Mouse (Mus musculus) embryonic facial prominence, embryonic 11.5 days (tissue): Measurements from ENCODE around the gene Primpol. TPM values are rescaled to one million over a fixed set of nuclear protein-coding genes. Genes with fewer than 3 reads are reported as not detected.

Experiments used
- ATAC-seq: fragments of 200-750 bp; cut with Nextera tagmentation; replicated peaks from 2 replicates; pipeline ENCODE4 v1.8.0; 2017; ENCODE audit warnings: low read depth; ENCODE audit not compliant: insufficient number of reproducible peaks, low FRiP score, low TSS enrichment
- DNase-seq: peaks from one replicate; pipeline ENCODE4 v3.0.0-alpha.2; 2015; ENCODE audit warnings: low spot score
- H3K27ac ChIP-seq: fragments of 300-500 bp; sonication (generic); replicated peaks from 2 replicates; pipeline ENCODE4 v1.5.1; 2014; ENCODE audit warnings: mild to moderate bottlenecking, low read depth, low read length, control low read depth
- H3K27me3 ChIP-seq: fragments of 300-500 bp; sonication (generic); 2 replicates; pipeline ENCODE4 v1.6.1; 2014; ENCODE audit warnings: mild to moderate bottlenecking, low read length, moderate library complexity, mixed read lengths; ENCODE audit not compliant: control insufficient read depth, insufficient read depth
- H3K36me3 ChIP-seq: fragments of 300-500 bp; sonication (generic); replicated peaks from 2 replicates; pipeline ENCODE4 v1.6.1; 2014; ENCODE audit warnings: low read depth, mild to moderate bottlenecking, low read length, moderate library complexity, mixed read lengths; ENCODE audit not compliant: control insufficient read depth, insufficient read depth
- H3K4me1 ChIP-seq: fragments of 300-500 bp; sonication (generic); 2 replicates; pipeline ENCODE4 v1.6.1; 2014; ENCODE audit warnings: low read length, mixed read lengths; ENCODE audit not compliant: control insufficient read depth, insufficient read depth
- H3K4me2 ChIP-seq: fragments of 300-500 bp; sonication (generic); 2 replicates; pipeline ENCODE4 v1.6.1; 2014; ENCODE audit warnings: low read depth, mild to moderate bottlenecking, control low read depth, low read length, moderate library complexity
- H3K4me3 ChIP-seq: fragments of 300-500 bp; sonication (generic); 2 replicates; pipeline ENCODE4 v1.5.1; 2014; ENCODE audit warnings: low read depth, low read length, control low read depth
- H3K9ac ChIP-seq: fragments of 300-500 bp; sonication (generic); replicated peaks from 2 replicates; pipeline ENCODE4 v1.6.1; 2014; ENCODE audit warnings: mild to moderate bottlenecking, control low read depth, low read length
- H3K9me3 ChIP-seq: fragments of 300-500 bp; sonication (generic); replicated peaks from 2 replicates; pipeline ENCODE4 v1.6.1; 2016; ENCODE audit warnings: mild to moderate bottlenecking, low read length, inconsistent platforms, mixed read lengths; ENCODE audit not compliant: control insufficient read depth
- WGBS: fragments of 180-500 bp; shearing (Covaris S2); extraction: QIAGEN DNeasy Blood & Tissue Kit; methylation state at CpG from one replicate; pipeline ENCODE4 v1.1.7; 2014; 5-methylcytosine and 5-hydroxymethylcytosine counted together
- polyA plus RNA-seq: library from polyadenylated mRNA; unstranded; fragments of >200 nt; fragmentation: Nextera tagmentation; extraction: Ambion mirVana; gene quantifications from 2 replicates; pipeline ENCODE4 v1.2.1, GENCODE M21; 2014

The Primpol gene
- polyA plus RNA-seq, 1 experiment from 2014 or later, result 11.2 TPM

DNA sequence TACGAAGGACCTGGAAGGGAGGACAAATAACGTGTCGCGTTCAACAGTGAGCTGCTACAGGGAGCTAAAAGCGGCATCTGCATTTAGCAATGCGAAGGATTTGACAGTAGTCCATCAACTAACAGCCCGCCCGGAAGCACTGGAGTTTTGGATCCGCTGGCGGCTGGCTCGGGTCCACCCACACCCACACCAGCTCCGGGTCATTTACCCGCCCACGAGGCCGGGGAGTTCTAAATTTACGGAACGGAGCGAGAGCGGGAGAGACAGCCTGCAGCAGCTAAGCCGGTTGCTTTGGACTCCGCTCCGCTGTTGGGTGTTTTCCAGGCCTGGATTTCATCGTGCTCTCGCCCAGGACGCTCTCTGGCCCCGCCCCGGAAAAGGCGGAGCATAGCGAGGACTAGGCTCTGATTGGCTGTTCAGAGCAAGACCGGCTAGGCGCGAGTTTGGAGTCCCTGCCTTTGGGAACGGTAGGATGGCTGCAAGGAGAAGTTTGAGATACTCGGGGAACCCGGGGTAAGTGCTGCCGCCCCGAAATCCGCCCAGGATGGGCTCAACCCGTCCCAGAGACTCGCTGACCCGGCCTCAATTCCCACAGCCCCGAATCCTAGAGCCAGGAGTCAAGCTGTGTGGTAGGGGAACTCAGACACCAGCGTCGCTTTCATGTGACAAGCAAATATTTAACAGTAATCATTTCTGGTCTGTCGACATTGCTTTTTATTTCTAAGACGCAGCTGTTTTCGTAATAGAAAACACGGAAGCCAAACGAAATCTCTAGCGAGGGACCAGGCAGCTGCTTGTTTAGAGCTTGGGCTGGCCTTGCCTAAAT is 65.2 kb downstream of the Primpol start, which contains the start of gene Cenpu:
Gene Cenpu, plus strand, starts transcription at position 414 of the 826 bp plus-strand sequence.
- H3K4me3 ChIP-seq, result peak within 1 kb of the TSS; percentile 68
- no peaks in the 10 kb centered on the region for H3K9me3 ChIP-seq
- H3K27me3 ChIP-seq, result no peaks in the 10 kb centered on the region
- DNase-seq (peak; percentile 100), ATAC-seq (peak; percentile 97)
- H3K36me3 ChIP-seq, result no peaks in the 10 kb centered on the region; the same call in 1 of the 2 replicates
- peak within 1 kb of the TSS; percentile 53 for H3K4me2 ChIP-seq
- no peak within 1 kb of the TSS for H3K27ac ChIP-seq
- WGBS, result under 1% methylated on average over 50 of the region's 50 CpGs
- no peaks in the 10 kb centered on the region for H3K4me1 ChIP-seq
- peak within 1 kb of the TSS; percentile 65 for H3K9ac ChIP-seq

DNA sequence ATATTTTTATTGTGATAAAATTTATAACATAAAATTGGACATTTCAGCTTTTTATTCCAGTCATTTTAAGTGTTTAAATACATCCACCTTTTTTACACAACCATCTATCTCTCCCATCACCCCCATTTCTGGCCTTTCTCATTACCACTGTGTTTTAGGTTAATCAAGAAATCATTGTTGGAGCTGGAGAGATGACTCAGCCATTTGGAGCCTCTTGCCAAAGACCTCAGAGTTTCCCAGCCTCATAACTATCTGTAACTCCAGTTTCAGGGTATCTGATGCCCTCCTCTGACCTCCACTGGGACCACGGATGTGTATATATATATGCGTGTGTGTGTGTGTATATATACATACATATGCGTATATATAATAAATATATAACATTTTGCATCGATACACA is 66.0 kb downstream of the Primpol start:
- DNase-seq (no peak), ATAC-seq (no peak)
- H3K4me3 ChIP-seq, result peak overlapping the region; percentile 68; the same call in 1 of the 2 replicates
- no peaks in the 10 kb centered on the region for H3K4me1 ChIP-seq
- no peak overlapping the region for H3K9ac ChIP-seq
- no peak overlapping the region for H3K4me2 ChIP-seq
- 49% methylated on average over 4 of the region's 4 CpGs for WGBS
- no peaks in the 10 kb centered on the region for H3K9me3 ChIP-seq
- no peaks in the 10 kb centered on the region for H3K27me3 ChIP-seq
- H3K27ac ChIP-seq, result no peak overlapping the region
- no peaks in the 10 kb centered on the region for H3K36me3 ChIP-seq

DNA sequence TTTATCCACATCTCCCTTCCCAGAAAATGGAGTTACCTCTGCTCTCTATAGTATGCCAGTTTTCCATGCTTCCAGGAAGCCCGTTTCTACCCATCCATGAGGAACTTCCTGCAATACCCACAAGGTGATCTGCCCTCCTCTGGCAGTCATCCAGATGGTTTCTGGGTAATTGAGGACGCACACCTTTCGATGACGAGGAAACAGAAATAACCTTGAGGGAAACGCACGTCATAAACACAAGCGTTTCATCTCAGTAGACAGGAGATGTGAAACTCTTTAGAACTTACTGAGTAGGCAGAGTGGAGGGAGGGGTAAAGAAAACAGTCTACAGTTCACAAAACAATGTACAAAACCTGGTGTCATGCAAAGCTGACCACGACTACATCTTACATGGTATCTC is 67.0 kb downstream of the Primpol start:
- no peak overlapping the region for H3K9ac ChIP-seq
- H3K27me3 ChIP-seq, result no peaks in the 10 kb centered on the region
- no peak overlapping the region for H3K4me2 ChIP-seq
- ATAC-seq (no peak), DNase-seq (no peak)
- no peak overlapping the region for H3K27ac ChIP-seq
- 89% methylated on average over 8 of the region's 8 CpGs for WGBS
- no peaks in the 10 kb centered on the region for H3K9me3 ChIP-seq
- H3K36me3 ChIP-seq, result no peaks in the 10 kb centered on the region
- H3K4me3 ChIP-seq, result no peak overlapping the region
- H3K4me1 ChIP-seq, result no peaks in the 10 kb centered on the region

DNA sequence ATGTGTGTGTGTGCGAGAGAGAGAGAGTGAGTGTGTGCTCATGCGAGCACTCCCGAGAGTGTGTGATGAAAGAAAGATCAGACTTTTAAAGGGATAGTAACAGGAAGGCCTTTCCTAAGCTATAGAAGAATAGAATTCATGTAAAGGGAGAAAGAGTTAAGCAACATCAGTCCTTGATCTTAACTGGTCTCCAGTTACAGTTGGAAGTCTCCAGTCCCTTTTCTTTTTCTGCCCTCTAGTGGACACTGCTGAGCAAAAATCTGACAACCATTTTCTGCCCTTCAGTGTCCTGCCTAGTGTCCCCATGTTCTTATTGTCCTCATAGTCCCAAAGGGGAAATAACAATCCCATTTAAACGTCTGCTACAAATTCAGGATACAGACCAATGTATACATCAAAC is 69.8 kb downstream of the Primpol start:
- WGBS, result 51% methylated on average over 4 of the region's 4 CpGs
- Histone ChIP-seq H3K4me1 (no peaks in the 10 kb centered on the region), H3K9me3 (no peaks in the 10 kb centered on the region), H3K36me3 (no peaks in the 10 kb centered on the region), H3K4me3 (no peak overlapping the region), H3K27ac (no peak overlapping the region), H3K9ac (no peak overlapping the region), H3K4me2 (no peak overlapping the region), H3K27me3 (no peaks in the 10 kb centered on the region)
- ATAC-seq (no peak), DNase-seq (peak; percentile 83)

DNA sequence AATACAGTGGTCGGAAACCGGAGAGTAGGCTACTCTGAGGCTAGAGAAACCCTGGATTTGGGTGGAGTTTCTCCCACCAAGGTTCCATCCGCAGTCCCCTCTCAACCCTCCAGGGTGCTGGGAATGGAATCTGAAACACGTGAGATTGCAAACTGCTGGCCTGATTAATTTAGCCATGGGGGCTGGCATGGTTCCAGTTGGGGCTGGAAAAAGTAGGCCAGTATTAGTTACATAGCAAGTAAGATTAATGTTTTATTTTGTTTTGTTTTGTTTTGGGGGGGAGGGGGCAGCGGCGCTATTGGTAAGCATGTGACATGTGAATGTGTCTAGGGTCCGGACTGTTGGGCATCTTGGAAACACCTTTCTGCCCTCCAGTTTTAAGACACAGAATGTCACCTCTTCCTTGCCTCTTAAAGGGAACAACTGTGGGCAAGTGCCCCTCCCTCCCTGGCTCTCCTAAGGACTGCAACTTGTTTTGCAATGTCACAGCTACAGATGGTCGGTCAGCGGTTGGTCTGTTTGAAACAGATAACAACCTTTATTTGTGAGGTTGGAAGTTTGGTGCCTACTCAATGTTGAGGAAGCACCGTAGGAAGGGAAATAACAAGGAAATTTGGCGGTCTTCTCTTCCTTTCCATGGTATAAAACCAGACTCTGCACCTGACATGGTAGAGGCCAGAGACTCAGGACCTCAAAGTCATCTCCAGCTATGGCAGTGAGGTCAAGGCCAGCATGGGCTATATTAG is 70.4 kb downstream of the Primpol start:
- Histone ChIP-seq H3K9me3 (no peaks in the 10 kb centered on the region), H3K27ac (no peak overlapping the region), H3K27me3 (no peaks in the 10 kb centered on the region), H3K4me1 (no peaks in the 10 kb centered on the region), H3K4me2 (no peak overlapping the region), H3K36me3 (no peaks in the 10 kb centered on the region), H3K4me3 (no peak overlapping the region), H3K9ac (no peak overlapping the region)
- 81% methylated on average over 11 of the region's 11 CpGs for WGBS
- no peak for DNase-seq
- ATAC-seq, result no peak

DNA sequence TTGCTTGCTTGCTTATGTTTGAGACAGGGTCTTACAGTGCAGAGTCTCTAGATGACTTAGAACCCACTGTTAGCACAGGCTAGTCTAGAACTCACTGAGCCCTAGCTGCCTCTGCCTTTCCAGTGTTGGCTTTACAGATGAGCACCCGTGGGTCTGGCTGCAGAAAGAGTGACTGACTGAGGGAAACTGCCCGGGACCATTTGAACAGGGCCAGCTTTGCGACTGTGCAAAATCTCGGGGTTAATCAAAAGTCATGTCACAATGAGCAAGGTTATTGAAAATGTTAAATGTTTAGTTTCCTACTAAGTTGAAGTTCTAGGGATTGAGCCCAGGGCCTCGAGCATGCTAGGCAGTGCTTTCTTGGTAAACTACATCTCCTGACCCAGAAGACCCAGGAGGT is 71.2 kb downstream of the Primpol start:
- H3K9ac ChIP-seq, result no peak overlapping the region
- no peaks in the 10 kb centered on the region for H3K9me3 ChIP-seq
- ATAC-seq (no peak), DNase-seq (no peak)
- no peak overlapping the region for H3K4me2 ChIP-seq
- no peaks in the 10 kb centered on the region for H3K36me3 ChIP-seq
- H3K4me3 ChIP-seq, result no peak overlapping the region
- no peaks in the 10 kb centered on the region for H3K4me1 ChIP-seq
- no peak overlapping the region for H3K27ac ChIP-seq
- 86% methylated on average over 5 of the region's 5 CpGs for WGBS
- no peaks in the 10 kb centered on the region for H3K27me3 ChIP-seq

DNA sequence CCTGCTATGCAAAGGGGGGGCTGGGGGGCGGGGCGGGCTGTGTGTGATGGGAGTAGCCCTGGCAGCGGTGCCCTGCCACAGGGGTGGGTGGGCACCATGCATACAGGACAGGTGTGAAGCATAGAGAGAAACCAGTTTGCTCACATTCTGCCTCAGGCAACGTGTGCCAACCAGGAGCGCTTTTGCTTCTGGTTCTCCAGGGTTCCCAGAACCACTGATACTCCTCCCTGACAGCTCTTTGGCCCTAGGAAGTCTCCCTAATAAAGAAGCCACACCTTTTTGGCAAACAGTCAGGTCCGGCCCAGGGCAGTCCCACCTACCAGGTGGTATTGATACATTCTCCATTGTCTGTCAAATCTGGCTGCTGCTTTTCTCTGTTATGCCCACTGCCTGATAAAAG is 73.3 kb downstream of the Primpol start:
- Histone ChIP-seq H3K36me3 (no peaks in the 10 kb centered on the region), H3K4me2 (no peak overlapping the region), H3K27ac (no peak overlapping the region), H3K4me3 (no peak overlapping the region), H3K9ac (no peak overlapping the region), H3K9me3 (no peaks in the 10 kb centered on the region), H3K27me3 (no peaks in the 10 kb centered on the region), H3K4me1 (no peaks in the 10 kb centered on the region)
- ATAC-seq (no peak), DNase-seq (no peak)
- 82% methylated on average over 6 of the region's 6 CpGs for WGBS

DNA sequence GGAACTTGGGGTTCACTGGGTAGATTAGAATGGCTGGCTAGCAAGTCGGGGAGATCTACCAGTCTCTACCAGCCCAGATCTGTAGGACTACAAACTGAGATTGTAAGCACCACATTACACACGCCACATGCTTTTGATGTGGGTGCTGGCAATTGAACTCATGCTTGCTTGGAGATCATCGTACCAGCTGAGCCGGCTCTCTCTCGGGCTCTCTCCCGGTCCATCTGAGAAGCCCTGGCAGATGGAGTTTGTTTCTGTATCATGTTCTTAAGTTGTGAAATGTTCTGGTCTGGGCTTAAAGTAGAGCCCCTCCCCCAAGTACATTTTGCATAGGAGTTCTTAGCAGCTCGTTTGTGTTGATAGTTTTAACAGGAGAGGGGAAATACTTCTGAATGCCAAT is 73.8 kb downstream of the Primpol start:
- Histone ChIP-seq H3K4me3 (no peak overlapping the region), H3K36me3 (no peaks in the 10 kb centered on the region), H3K9ac (no peak overlapping the region), H3K27ac (no peak overlapping the region), H3K9me3 (no peaks in the 10 kb centered on the region), H3K4me1 (no peaks in the 10 kb centered on the region), H3K4me2 (no peak overlapping the region), H3K27me3 (no peaks in the 10 kb centered on the region)
- DNase-seq (no peak), ATAC-seq (no peak)
- 89% methylated on average over 7 of the region's 7 CpGs for WGBS
